Mouse (Mus musculus): ENCODE results near the gene Tmem63b.

Tmem63b gene

DNA sequence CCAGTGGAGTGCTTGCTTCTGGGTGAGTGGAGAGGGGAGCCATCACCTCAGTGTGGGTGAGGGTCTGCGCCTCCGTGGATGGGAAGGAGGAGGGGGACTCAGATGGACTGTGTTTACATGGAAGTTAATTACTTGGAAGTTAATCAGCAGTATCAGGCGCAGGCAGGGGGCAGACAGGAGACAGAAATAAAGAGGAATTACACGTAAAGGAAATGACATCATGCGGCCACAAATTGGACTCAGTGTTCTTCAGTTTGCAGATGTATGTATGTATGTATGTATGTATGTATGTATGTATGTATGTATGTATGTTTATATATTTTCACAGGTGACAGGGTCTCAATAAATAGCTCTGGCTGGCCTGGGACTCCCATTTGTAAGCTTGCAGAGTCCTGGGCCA, 20.1 kb upstream of the Tmem63b start:
- no peak for DNase-seq (ENCODE audit: low read depth, low spot score)

DNA sequence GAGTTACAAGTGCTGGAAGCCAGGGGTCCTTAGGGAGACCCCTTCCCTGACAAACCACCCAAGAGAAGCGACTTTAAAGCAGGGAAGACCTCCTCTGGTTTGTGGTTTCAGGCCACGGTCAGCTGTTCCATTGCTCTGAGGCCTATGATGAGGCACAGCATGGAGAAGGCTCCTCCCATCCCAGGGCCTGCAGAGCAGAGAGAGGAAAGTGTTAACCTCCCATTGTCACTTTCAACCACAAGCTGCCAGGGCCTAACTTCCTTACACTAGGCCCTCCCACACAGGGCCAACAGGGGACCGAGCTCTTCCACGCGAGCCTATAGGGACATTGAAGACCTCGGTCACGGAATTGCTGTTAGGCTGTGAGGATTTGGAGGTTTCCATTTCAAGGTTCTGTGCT, 16.5 kb upstream of the Tmem63b start:
- DNase-seq (ENCODE audit: low read depth, low spot score) = no peak

DNA sequence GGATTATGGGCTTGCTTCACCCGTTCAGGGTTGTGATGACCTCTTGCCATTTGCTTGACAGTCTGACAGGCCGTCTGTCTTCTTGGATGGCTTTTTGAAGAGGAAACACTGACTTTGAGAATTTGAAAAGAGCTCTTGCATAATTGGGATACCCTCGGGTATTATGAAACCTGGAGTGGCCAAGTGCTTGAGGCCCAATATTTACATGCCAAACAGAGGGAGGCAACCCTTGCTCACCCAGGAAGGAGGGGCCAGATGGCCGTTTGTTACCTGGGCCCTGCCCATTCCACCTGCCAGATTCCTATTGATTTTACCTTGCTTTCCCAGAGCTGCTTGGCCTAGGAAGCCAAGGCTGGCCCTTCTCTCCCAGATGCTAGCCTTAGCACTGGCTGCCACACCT, 15.5 kb upstream of the Tmem63b start:
- DNase-seq (ENCODE audit: low read depth, low spot score) = no peak

DNA sequence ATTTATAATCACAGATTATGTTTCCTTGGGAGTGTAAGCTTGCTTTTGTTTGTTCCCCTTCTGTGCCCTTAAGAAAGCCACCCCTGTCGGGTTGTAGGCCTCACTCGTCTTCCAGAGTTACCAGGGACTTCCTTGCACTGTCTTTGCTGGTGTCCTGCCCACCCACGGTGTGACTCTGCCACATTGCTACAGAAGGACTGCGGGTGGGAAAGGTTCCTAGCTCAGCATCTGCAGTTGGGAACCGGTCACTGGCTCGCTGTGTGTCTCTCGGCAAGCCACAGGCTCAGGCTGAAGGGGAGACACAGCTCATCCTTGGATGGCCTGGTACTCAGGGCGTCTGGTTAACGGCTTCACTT, 14.5 kb upstream of the Tmem63b start:
- DNase-seq (ENCODE audit: low read depth, low spot score) = no peak

DNA sequence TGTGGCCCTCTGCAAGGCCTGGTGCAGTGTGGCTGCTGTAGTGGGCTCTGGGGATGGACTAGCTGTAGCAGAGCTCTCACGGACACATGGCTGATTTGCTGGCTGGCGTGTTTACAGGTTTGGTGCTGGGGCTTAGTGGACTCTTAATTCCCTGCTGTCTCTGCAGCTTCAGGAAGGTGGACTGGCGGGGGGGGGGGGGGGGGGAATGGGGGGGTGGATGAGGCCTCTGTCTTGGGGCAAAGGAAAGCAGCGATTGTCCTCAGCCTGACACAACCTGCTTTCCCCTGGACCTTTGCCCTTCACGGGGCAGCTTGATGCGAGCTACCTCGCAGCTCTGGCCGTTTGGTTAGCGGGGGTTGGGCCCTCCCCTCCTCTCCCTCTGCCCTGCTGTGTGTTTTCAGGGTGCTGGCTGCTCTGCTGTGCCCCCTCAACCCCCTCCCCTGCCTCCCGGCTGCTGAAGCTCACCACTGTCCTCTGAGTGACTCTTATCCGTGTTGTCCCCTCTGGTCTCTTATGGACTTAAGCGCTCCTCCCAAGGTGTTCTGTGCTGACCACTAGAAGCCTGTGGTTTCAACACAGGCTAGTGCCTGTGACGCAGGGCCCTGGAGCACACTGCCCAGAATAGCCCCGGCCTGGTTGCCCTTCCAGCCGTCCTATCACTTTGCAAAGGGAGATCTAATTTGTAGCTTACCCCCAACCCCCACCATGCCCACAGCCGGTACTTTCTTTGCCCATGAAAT, 14.0 kb upstream of the Tmem63b start:
- peak; percentile 94 for DNase-seq (ENCODE audit: low read depth, low spot score)

DNA sequence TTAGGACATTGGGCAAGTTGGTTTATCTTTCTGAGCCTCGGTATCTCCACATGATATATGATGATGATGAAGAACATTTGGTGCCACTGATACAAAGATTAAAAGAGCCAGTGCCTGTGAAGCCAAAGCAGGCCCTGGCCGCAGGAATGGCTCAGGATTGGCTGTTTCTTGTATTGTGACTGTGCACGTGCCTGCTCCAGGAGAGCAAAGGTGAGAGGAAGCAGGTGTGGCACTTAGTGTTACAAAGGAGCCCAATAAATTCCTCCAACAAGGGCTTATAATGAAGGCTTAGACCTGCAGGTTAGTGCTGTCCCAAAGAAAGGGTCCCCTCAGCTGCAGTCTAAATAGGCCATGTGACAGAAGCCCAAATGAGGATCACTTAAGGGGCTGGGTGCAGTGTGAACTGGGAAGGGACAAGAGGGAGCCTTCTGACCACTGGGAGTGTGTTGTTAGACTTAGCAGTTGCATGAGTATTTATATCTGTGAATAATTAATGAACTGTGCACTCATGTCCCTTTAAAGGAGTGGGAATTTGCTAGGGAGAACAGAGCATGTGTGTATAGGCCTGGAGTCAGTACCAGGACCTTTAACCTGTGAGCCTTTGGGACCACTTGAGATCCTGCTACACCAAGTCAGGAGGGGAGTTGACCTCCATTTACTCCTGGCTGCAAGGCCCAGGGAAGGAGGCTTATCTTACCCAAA, 12.5 kb upstream of the Tmem63b start:
- no peak for DNase-seq (ENCODE audit: low read depth, low spot score)

DNA sequence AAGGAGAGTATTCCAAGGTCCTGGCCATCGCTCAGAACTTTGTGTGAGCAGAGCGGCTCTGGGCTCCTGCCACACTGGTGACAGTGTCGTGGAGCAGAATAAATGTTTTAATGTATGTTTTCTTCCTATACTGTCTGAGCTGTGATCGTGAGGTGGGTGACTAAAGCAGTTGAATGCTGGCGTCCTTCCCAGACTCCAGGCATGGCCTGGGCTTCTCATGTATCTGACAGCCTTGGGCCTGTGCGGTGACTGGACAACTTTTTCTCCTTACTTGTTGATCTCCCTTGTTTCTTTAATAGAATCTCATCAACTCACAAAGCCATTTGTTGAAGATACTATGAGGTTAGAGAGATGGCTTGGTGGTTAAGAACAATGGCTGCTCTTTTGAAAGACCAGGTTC, 11.7 kb upstream of the Tmem63b start:
- peak; percentile 61 for DNase-seq (ENCODE audit: low read depth, low spot score)

DNA sequence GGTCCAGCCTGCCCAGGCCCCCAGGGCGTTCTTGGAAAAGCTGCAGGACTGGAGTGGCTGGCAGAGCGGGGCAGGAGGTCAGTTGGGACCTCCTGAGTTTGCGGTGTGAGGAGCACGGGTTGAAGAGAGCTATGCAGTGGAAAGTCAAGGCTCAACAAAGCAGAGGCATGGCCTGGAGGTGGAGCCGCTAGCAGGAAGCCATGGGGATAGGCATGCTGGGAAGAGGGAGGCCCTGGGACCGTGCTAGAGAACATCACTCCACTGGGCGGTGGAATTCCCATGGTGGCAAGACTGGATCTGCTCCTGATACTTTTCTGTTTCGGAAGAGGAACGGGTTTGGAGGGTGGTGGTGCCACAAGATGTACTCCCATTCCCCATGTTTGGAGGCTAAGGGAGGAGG, 10.3 kb upstream of the Tmem63b start:
- no peak for DNase-seq (ENCODE audit: low read depth, low spot score)

DNA sequence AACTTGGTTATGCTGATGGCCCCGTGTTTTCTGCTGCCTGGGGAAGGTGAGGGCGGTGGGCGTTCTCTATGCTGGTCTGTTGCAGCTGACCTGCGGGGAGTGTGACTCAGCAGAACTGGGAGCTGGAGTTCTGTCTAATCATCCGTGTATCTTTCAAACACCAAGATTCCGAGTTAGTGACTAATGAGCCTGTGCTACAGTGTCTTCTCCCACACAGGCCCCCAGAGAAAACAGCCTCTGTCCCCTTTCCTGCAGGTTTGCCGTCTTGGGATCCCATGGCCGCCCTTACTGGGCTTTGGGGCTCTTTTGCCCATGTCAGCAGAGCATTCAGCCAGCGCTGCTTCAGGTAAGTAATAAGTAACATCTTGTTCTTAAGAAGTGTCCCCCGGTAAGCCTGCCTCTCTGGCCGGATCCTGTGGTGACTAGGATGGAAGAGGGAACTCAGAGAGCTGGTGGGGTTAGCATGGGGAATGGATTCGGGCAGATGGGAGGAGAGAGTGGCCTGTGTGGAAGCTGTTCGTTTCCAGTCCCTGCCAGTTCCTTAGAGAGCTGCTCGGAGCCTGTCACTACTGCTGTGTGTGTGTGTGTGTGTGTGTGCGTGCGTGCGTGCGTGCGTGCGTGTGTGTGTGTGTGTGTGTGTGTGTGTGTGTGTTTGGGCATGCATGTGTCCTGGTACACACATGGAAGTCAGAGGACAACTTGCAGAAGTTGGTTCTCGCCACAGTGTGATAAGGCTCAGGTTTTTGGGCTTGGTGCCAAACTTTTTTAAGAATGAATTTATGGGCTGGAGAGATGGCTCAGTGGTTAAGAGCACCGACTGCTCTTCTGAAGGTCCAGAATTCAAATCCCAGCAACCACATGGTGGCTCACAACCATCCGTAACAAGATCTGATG, 8.8 kb upstream of the Tmem63b start:
- no peak for DNase-seq (ENCODE audit: low read depth, low spot score)

DNA sequence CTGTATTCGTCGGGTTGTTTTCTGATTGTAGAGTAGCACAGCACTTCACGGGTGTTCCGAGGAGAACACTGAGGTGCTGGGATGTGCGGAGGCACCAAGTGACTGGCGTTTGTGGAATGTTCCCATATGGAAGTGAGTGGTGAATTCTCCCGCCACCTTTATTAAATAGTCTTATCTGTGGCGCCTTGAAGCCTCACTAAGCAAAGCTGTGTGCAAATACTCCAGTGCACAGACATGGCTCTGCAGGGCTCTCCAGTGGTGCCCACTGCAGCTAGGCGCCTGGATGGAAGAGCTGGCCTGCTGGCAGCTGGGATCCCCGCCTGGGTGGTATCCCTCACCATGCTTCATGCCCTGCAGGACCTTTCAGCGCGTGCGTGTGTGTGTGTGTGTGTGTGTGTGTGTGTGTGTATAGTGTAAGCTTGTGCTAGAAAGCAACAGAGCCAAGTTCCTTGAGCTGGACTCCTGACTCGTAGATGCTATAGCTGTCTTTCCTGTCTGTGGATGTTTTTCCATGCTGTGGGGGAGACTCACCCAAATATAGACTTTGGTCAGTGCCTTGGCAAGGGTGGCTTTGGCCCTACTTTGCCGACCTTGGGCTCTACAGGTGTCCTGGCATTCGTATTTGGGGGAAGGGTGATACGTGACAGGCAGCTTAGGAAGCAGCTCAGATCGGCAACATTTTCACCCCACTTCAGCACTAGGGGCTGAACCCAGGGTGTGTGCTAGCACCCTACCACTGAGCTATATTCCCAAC, 7.3 kb upstream of the Tmem63b start:
- DNase-seq (ENCODE audit: low read depth, low spot score) = peak; percentile 63

DNA sequence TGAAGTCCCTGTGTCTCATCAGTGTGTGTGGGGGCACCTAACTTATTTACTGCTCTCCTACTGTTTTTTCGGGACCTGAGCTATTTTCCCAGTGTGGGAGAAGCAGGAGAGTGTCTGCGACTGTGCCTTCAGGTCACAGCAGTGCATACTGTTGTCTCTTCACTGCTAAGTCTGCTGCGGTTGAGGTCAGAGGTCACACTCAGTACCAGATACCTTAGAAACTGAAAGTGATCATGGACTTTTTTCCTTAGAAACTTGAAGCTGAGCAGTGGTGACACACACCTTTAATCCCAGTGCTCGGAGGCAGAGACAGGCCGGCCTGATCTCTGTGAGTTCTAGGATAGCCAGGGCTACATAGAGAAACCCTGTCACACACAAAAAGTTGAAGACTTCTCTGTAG, 5.5 kb upstream of the Tmem63b start:
- DNase-seq (ENCODE audit: low read depth, low spot score) = no peak

DNA sequence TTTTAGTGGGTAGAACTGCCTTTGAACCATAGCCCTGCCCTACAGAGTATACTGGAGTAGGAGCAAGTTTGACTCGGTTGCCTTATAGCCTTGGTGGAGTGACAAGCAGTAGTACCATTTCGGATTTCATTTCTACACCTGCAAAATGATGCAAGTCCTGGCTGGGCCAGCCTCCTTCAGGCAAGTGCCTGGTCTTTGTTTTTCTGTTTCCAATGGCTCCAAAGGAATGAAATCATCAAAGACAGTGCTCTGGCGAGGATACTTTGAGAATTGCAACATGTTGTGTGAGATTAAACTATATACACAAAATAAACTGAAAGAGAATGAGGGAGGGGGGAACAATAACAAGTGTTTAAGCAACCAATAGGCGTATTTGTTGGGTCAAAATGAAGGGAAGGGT, 3.3 kb upstream of the Tmem63b start:
- DNase-seq (ENCODE audit: low read depth, low spot score) = no peak

DNA sequence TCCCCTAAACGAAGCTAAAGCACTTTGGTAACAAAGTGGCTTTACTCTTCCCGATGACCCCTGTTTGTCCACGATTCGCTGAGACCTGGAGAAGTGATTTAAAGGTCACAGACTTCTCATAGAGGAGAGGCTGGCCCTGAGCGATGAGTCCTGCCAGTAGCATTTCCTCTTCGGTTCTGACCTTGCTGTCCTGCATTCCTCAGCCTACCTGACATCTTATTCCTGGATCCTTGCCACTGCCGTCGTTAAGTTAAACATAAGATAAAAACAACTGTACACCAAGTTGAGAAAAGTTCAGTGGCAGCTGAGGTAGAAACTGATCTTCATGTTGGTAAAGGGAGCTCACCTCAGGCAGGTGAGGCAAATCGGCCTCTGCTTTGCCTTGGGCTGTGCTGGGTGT, 2.4 kb upstream of the Tmem63b start:
- DNase-seq (ENCODE audit: low read depth, low spot score) = no peak

DNA sequence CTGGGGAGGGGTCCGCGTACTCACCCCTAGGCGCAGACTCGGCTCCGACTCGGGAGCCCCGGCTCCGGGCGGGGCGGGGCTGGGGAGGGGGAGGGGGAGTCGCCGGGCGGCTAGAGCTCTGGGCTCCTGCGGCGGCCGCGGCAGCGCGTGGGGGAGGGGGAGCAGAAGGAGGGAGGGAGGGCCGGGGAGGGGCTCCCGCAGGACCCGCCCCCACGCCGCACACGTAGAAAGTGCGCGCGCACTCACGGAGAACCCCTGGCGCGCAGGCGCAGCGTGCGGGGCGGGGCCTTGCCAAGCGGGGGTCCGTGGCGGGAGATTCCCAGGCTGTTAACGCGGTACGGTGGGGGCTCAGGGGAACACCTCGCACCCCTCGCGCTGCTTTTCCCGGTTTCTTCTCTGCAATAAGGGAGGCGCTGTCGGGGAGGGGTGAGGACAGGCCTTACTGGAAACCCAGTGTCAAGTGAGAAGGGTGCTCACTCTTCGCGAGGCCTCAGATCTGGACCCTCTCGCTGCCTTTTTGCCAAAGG, 549 bp downstream of the Tmem63b start, which contains the start of gene Mrpl14:
TSS of gene Mrpl14 (plus strand) at position 230 of the 527 bp plus-strand sequence.
- peak; percentile 93 for DNase-seq (ENCODE audit: low read depth, low spot score)

DNA sequence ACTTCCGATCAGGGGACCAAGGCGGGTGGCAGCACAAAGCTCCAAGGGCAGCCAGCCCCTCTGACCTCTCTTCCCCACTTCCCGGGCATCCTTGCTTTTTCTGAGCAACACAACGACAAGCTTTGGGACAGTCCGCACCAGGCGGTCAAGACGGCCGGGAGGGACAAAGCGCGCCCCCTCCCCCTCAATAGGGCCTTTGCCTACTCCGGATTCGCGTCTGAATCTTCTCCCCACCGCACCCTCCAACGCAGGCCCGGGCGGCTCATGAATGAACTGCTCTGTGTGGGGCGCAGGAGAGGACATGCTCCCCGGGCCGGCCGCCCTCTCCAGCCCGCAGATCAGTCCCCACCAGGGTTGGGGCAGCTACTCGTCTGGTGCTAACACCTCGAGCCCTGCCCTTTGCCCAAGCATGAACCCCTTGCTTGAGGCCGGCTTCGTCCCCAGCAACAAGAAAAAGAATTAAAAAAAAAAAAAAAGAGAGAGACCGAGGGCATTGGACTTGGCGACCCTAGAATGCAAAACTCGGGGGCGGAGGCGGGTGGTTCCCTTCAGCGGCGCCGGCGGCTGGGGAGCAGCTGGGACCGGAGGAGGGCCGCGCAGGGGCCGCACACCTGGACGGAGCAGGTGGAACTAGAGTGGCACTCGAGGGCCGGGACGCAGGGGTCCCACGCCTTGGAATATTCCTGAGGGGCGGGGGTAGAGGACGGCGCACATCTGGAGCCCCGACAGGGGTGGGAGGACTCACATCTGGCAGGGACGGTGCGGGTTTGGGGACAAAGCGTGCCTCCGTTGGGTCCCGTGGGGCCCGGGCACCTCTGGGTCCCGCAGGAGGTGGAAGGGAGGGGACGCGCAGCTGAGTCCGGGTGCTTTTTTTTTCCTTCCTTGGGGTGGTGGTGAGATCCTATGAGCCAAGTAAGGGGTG, 1.3 kb downstream of the Tmem63b start:
- DNase-seq (ENCODE audit: low read depth, low spot score) = no peak

DNA sequence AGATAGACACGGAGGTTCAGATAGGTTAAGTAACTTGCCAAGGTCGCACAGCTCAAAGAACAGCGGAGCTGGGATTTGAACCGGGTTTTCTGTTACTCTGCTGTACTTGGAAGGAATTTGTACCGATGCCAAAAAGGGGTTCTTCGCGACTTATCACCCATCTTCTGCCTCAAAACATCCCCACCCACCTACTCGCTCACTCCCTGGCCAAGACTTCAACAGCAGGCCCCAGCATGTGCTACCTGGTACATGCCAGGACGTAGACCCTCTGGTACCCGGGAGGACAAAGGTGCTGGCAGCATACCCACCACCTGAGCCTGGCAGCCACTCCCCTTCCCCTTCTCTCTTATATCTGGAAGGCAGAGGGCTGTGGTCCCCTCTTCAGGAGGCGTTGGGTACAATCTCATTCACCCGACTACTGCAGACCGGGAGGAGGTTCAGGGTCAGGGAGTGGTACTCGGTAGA, 2.0 kb downstream of the Tmem63b start:
- no peak for DNase-seq (ENCODE audit: low read depth, low spot score)

DNA sequence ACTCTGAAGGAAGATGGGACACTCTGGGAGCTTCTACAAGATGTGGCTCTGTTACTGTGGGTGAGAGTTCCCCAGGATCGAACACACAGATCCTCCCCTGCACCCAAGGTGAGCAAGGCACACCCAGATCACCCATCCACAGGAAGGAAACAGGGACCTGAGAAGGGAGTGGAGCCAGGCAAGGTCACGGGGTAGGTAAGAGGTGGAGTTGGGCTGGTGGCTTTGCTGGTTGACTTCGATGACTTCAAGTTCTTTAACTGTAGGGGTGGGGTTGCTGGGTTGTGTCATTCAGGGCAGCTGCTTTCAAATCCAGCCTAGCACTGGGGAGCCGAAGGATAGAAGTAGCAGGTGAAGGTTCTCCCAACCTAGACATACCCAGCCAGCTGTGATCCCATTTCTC, 3.9 kb downstream of the Tmem63b start:
- DNase-seq (ENCODE audit: low read depth, low spot score) = no peak

DNA sequence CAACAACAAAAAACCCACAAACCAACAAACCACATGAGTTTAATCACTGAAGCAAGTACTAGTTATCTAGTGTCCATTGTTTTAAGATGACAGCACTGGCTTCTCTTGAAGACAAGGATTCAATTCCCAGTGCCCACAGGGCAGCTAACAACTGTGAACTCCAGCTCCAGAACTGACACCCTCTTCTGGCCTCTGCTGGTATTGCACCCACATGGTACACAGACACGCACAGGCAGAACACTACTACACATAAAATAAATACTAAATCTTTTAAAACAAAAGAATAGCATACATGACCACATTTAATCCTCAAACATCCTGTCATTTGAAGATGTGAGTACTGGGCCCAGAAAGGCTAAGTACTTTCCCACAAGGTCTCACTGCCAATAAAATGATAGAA, 5.1 kb downstream of the Tmem63b start:
- DNase-seq (ENCODE audit: low read depth, low spot score) = no peak

DNA sequence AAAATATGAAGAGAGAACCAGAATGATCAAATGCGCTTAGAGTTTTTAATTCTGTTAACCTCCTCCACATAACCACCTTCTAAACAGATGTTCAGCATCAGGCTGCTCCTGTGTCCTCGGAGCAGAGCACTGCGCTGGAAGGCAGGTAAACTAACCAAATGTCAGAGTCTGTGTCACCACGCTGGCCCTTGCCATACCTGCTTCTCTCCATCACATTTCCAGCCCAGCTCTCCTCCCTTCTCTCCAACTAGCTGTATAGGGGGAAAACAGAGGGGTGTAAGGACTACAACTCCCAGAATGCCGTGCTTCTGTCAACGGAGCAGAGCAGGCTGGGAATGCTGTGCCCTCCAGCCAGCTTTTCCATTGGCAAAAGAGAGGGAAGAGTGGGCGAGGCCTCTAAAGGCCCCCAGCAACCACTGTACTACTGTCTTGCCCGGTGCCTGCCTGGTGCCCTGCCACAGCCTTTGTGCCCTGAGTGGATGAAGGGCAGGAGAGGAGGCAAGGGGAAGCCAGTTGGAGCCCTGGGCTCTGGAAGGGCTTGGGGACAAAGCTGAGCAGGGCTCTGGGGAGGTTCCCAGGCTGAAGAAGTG, 6.2 kb downstream of the Tmem63b start:
- no peak for DNase-seq (ENCODE audit: low read depth, low spot score)

DNA sequence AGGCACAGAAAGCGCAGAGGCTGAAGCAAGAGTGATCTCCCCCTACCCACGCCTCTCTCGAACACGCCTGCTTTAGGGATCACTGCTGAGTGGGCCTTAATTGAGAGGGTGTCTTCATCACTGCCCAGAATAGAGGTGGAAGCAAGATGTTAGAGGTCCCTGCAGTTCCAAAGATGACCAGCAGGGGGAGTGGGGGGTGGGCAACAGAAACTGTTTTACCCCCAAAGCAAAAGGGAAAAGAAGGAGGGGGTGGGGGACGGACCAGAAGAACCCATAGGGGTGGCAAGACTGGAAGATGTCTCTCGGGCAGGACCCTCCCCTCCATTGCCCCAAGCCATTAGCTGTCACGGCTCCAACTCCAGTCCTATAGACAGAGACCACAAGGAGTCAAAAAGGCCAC, 8.6 kb downstream of the Tmem63b start:
- peak; percentile 45 for DNase-seq (ENCODE audit: low read depth, low spot score)
